In the genomic region with DNA sequence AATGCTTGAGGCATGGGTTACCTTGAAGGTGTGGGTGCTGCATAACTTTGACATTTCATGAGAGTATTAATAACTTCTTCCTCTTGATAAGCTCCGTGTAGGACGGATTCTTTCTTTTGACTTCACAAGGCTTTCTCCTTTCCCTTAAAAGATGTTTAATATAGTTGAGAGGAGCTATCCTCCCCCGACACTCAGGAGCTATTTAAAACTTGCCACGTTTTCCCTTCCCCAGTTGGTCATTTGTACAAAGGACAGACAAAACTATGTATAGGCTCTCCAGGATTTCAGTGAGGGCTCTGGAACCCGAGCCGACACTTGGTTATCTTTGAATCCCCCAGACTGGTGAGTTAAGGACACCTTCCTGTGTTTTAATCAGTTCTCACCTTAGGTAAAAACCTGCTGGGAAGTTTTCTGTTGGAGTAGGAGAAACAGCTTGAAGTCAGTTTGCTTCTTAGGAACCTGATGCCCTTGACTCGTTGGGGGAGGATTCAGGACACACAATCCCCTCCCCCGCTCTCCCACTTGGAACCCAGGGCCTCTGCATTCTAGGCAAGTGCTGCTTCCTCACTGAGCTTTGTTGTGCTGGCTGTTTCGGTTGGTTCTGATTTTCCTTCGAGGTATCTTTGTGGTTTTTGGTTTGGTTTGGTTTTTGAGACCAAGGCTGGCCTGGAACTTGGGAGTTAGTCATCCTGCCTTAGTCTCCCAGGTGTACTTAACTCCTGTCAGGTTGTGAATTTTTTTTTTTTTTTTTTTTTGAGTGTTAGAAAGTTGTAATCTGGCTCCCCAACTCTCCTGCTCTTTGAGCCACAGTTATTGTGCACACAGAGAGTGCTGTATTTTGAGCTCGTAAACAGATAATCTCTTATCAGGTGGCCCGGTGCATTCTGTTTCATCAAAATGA, we compare ENCODE assay signal across 8 mouse cellular contexts. TPM values are rescaled to one million over a fixed set of nuclear protein-coding genes. Genes with fewer than 3 reads are reported as not detected.
DNase-seq lines count a peak whose midpoint lies in the region; ATAC-seq and TF ChIP-seq lines count a peak whose summit lies in the region.

No protein-coding gene starts in this region.

- peaks cover 8% of the 10 kb centered on the region; the same call in 1 of the 2 replicates for H3K4me1 ChIP-seq in lung, embryonic 14.5 days (ENCODE audit: insufficient read depth)
- peaks cover 55% of the 10 kb centered on the region for H3K4me1 ChIP-seq in heart, embryonic 13.5 days
- peaks cover 7 to 21% of the 10 kb centered on the region in 2 experiments for H3K4me1 ChIP-seq in liver, embryonic 14.5 days (replicated peaks; ENCODE audit: control insufficient read depth in 2 of 2, insufficient read depth in 2 of 2, low read length in 1 of 2)

- ATAC-seq in lung, embryonic 14.5 days (ENCODE audit: insufficient read depth) = no peak
- ATAC-seq in heart, embryonic 13.5 days (ENCODE audit: extremely low read depth, insufficient number of reproducible peaks, low FRiP score, low TSS enrichment) = no peak
- no peak for ATAC-seq in liver, embryonic 14.5 days (ENCODE audit: insufficient read depth)

- DNase-seq in lung, embryonic 14.5 days = peak; percentile 19
- no peak for DNase-seq in lung, postnatal 25 days (ENCODE audit: low spot score)
- DNase-seq in cerebellum, postnatal 36 days = peak; percentile 21 to 22
- no peak for DNase-seq in liver, embryonic 14.5 days (ENCODE audit: low read depth in 3 of 3, low spot score in 3 of 3)
- DNase-seq in spleen, postnatal 4 days (ENCODE audit: low spot score in 2 of 2) = no peak
- no peak for DNase-seq in spleen, adult 12 weeks (ENCODE audit: low spot score)
- no peak for DNase-seq in layer of hippocampus, adult 8-10 months (ENCODE audit: low spot score in 2 of 2)

- H3K27ac ChIP-seq in lung, embryonic 14.5 days (ENCODE audit: low read depth) = peak overlapping the region; percentile 42; the same call in 1 of the 2 replicates
- H3K27ac ChIP-seq in heart, embryonic 13.5 days (replicated peaks) = peak overlapping the region; percentile 92
- H3K27ac ChIP-seq in liver, embryonic 14.5 days = no peak overlapping the region

- TF ChIP-seq EP300 in liver, embryonic 14.5 days (IDR thresholded peaks at IDR 0.05; ENCODE audit: low read depth) = no peak

- 26% methylated on average over 12 of the region's 12 CpGs for WGBS in lung, embryonic 14.5 days
- 9% methylated on average over 12 of the region's 12 CpGs for WGBS in heart, embryonic 13.5 days
- 24% methylated on average over 12 of the region's 12 CpGs for WGBS in liver, embryonic 14.5 days (ENCODE audit: insufficient replicate concordance)

- no peak overlapping the region; the same call in 1 of the 2 replicates for H3K9ac ChIP-seq in lung, embryonic 14.5 days
- peak overlapping the region; percentile 96 for H3K9ac ChIP-seq in heart, embryonic 13.5 days
- H3K9ac ChIP-seq in liver, embryonic 14.5 days (replicated peaks) = no peak overlapping the region

- peak overlapping the region; percentile 9; the same call in 1 of the 2 replicates for H3K4me3 ChIP-seq in lung, embryonic 14.5 days (ENCODE audit: low read depth, low read length)
- peak overlapping the region; percentile 92 for H3K4me3 ChIP-seq in heart, embryonic 13.5 days
- H3K4me3 ChIP-seq in liver, embryonic 14.5 days (ENCODE audit: insufficient read depth in 1 of 2, low read depth in 2 of 2, low read length in 2 of 2) = no peak overlapping the region

- no peaks in the 10 kb centered on the region for H3K27me3 ChIP-seq in lung, embryonic 14.5 days (ENCODE audit: insufficient read depth, low read length)
- no peaks in the 10 kb centered on the region for H3K27me3 ChIP-seq in heart, embryonic 13.5 days (replicated peaks)
- H3K27me3 ChIP-seq in liver, embryonic 14.5 days (ENCODE audit: control insufficient read depth, insufficient read depth, low read length) = no peaks in the 10 kb centered on the region

- H3K36me3 ChIP-seq in lung, embryonic 14.5 days (ENCODE audit: insufficient read depth) = no peaks in the 10 kb centered on the region
- H3K36me3 ChIP-seq in heart, embryonic 13.5 days = peaks cover 19% of the 10 kb centered on the region
- no peaks in the 10 kb centered on the region for H3K36me3 ChIP-seq in liver, embryonic 14.5 days (replicated peaks; ENCODE audit: control insufficient read depth, insufficient read depth, low read depth)

- peak overlapping the region; percentile 73 for H3K4me2 ChIP-seq in lung, embryonic 14.5 days
- H3K4me2 ChIP-seq in heart, embryonic 13.5 days = peak overlapping the region; percentile 82
- peak overlapping the region; percentile 23 for H3K4me2 ChIP-seq in liver, embryonic 14.5 days (ENCODE audit: low read depth)

- TF ChIP-seq CTCF in lung, embryonic 14.5 days (IDR thresholded peaks at IDR 0.05; ENCODE audit: low read depth) = no peak
- no peak for TF ChIP-seq CTCF in liver, embryonic 14.5 days (IDR thresholded peaks at IDR 0.05; ENCODE audit: low read depth)

- no peaks in the 10 kb centered on the region for H3K9me3 ChIP-seq in lung, embryonic 14.5 days (ENCODE audit: low read depth, low read length)
- no peaks in the 10 kb centered on the region for H3K9me3 ChIP-seq in heart, embryonic 13.5 days
- H3K9me3 ChIP-seq in liver, embryonic 14.5 days (ENCODE audit: control insufficient read depth, low read length) = no peaks in the 10 kb centered on the region

RNA-seq across cellular contexts. Expression of a gene that starts 2.3 kb away (rescaled TPM):
- 33.2 and 33.5 TPM in 2 replicates for polyA plus RNA-seq in lung, embryonic 14.5 days (2014; fragmentation: Nextera tagmentation; extraction: Ambion mirVana)
- polyA plus RNA-seq in heart, embryonic 13.5 days (2015; fragmentation: Nextera tagmentation; extraction: Ambion mirVana) = 89.2 and 97.2 TPM in 2 replicates
- 2.4 and 3.0 TPM in 2 replicates for polyA plus RNA-seq in liver, embryonic 14.5 days (2012; rRNA removed)
- 4.1 and 4.5 TPM in 2 replicates for polyA plus RNA-seq in liver, embryonic 14.5 days (2014; fragmentation: Nextera tagmentation; extraction: Ambion mirVana)
- 10 to 100 TPM; 35.2 to 40.7 (median 35.6) TPM for total RNA-seq in layer of hippocampus, adult 8-10 months (2022)

RNA-seq across cellular contexts. Expression of a gene that starts 22.7 kb away (rescaled TPM):
- 0.12 TPM in 1 of 2 replicates, not detected in the other for polyA plus RNA-seq in lung, embryonic 14.5 days (2014; fragmentation: Nextera tagmentation; extraction: Ambion mirVana)
- polyA plus RNA-seq in heart, embryonic 13.5 days (2015; fragmentation: Nextera tagmentation; extraction: Ambion mirVana) = 0.12 TPM in 1 of 2 replicates, not detected in the other
- 0.01 TPM in 1 of 2 replicates, not detected in the other for polyA plus RNA-seq in liver, embryonic 14.5 days (2012; rRNA removed)
- not detected in 2 replicates for polyA plus RNA-seq in liver, embryonic 14.5 days (2014; fragmentation: Nextera tagmentation; extraction: Ambion mirVana)
- not detected for total RNA-seq in layer of hippocampus, adult 8-10 months (2022)

Comparison
In these comparisons a context has a peak if more than half of its experiments do, and no peak if none do; other contexts are left out.
1. DNase-seq: peak in lung, embryonic 14.5 days (single experiment) and cerebellum, postnatal 36 days (2 of 2); none in lung, postnatal 25 days (single experiment), liver, embryonic 14.5 days (0 of 3), spleen, postnatal 4 days (0 of 2), spleen, adult 12 weeks (single experiment) and layer of hippocampus, adult 8-10 months (0 of 2).
2. H3K4me2 ChIP-seq: peak in every context shown above with its lines; median percentile 82 in heart, embryonic 13.5 days; 73 in lung, embryonic 14.5 days; 23 in liver, embryonic 14.5 days.
3. H3K4me3 ChIP-seq: peak in lung, embryonic 14.5 days (single experiment) and heart, embryonic 13.5 days (single experiment); none in liver, embryonic 14.5 days (0 of 2).